ENCODE assay signal across 9 mouse cellular contexts in the genomic region with DNA sequence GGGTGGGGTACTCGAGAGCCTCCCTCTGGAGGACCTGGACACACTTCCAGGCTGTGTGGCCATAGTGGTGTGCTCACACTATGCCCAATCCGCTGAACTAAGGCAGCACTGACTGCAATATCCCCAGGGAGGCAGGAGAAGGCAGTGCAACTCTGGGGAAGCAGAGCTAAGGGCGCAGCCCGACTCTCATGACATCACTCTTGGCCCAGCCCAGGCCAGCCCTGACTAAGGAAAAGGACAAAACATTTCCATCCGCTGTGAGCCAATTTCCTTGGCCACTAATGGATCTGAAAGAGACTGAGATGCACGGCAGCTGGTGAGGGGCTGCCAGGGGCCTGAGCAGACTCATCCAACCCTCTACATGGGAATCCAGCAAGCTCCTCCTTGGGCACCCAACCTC. TPM values are rescaled to one million over a fixed set of nuclear protein-coding genes. Genes with fewer than 3 reads are reported as not detected.
A peak's percentile ranks its signal among the peaks of the same experiment; 100 is the strongest.
DNase-seq lines count a peak whose midpoint lies in the region; TF ChIP-seq lines count a peak whose summit lies in the region.
"Had no signal": no experiment of that assay in that cellular context is flagged by ENCODE, and none has a peak within 500 bp of the region (broad histone marks: within the 10 kb centered on the region; RNA-seq: fewer than 3 reads in every experiment).

No protein-coding gene starts in this region.

- DNase-seq in left cerebral cortex, postnatal 4 days = peak; percentile 30
- DNase-seq in left cerebral cortex, postnatal 14 days (ENCODE audit: low spot score in 2 of 2) = no peak
- DNase-seq in heart, postnatal 36 days = peak; percentile 80 to 86
- DNase-seq in lung, postnatal 25 days (ENCODE audit: low spot score) = peak; percentile 89
- no peak for DNase-seq in midbrain, embryonic 10.5 days (ENCODE audit: low spot score)
- DNase-seq in thymus, postnatal 4 days = no peak
- no peak for DNase-seq in limb, embryonic 10.5 days (ENCODE audit: low spot score)
- DNase-seq: liver, embryonic 13.5 days had no signal

- intact Hi-C loops in left cerebral cortex, postnatal 4 days (cut with DNase I) = no loop called here
- intact Hi-C loops in left cerebral cortex, postnatal 14 days (cut with DNase I) = no loop called here
- intact Hi-C loops in heart, postnatal 36 days (cut with DNase I) = loop anchor here (1.0 to 2.0 kb wide), 2 partner anchors 90 to 135 kb away; no protein-coding TSS in a partner anchor

- 91% methylated on average over 6 of the region's 6 CpGs for WGBS in midbrain, embryonic 10.5 days
- 89% methylated on average over 6 of the region's 6 CpGs for WGBS in limb, embryonic 10.5 days

- no peaks in the 10 kb centered on the region for H3K27me3 ChIP-seq in midbrain, embryonic 10.5 days (ENCODE audit: low read depth, poor library complexity, severe bottlenecking)
- H3K27me3 ChIP-seq in limb, embryonic 10.5 days (ENCODE audit: low read depth, poor library complexity, severe bottlenecking) = no peaks in the 10 kb centered on the region
- H3K27me3 ChIP-seq: liver, embryonic 13.5 days had no signal

- no peaks in the 10 kb centered on the region for H3K9me3 ChIP-seq in midbrain, embryonic 10.5 days (replicated peaks)
- no peaks in the 10 kb centered on the region for H3K9me3 ChIP-seq in limb, embryonic 10.5 days (replicated peaks)
- H3K9me3 ChIP-seq: liver, embryonic 13.5 days had no signal

- TF ChIP-seq CTCF in embryonic fibroblast, embryonic 13.5 days (IDR thresholded peaks at IDR 0.05; ENCODE audit: borderline replicate concordance, insufficient read depth, low read length) = peak; percentile 41; the same call in 1 of the 2 replicates

- H3K36me3 ChIP-seq in midbrain, embryonic 10.5 days = peaks cover 59% of the 10 kb centered on the region
- peaks cover 66% of the 10 kb centered on the region for H3K36me3 ChIP-seq in limb, embryonic 10.5 days

- TF ChIP-seq POLR2A in embryonic fibroblast, embryonic 13.5 days (IDR thresholded peaks at IDR 0.05; ENCODE audit: low read depth, low read length) = no peak

- no peaks in the 10 kb centered on the region for H3K4me1 ChIP-seq in embryonic fibroblast, embryonic 13.5 days (ENCODE audit: control insufficient read depth, insufficient read depth, low read length)
- peaks cover 19% of the 10 kb centered on the region for H3K4me1 ChIP-seq in midbrain, embryonic 10.5 days
- H3K4me1 ChIP-seq in limb, embryonic 10.5 days = peaks cover 8% of the 10 kb centered on the region; the same call in 1 of the 2 replicates

- no peak overlapping the region for H3K27ac ChIP-seq in embryonic fibroblast, embryonic 13.5 days (ENCODE audit: insufficient read depth, low read length)
- H3K27ac ChIP-seq in midbrain, embryonic 10.5 days (replicated peaks) = no peak overlapping the region
- no peak overlapping the region for H3K27ac ChIP-seq in limb, embryonic 10.5 days
- H3K27ac ChIP-seq: liver, embryonic 13.5 days had no signal

- H3K4me3 ChIP-seq in embryonic fibroblast, embryonic 13.5 days (ENCODE audit: insufficient read depth, low read length) = no peak overlapping the region
- no peak overlapping the region for H3K4me3 ChIP-seq in midbrain, embryonic 10.5 days
- H3K4me3 ChIP-seq in limb, embryonic 10.5 days = no peak overlapping the region
- H3K4me3 ChIP-seq: liver, embryonic 13.5 days had no signal

RNA-seq across cellular contexts. Expression of a gene that starts 25.7 kb away (rescaled TPM):
- 10 to 100 TPM; 49.6 to 53.4 TPM for total RNA-seq in left cerebral cortex, postnatal 4 days (2021)
- 10 to 100 TPM; 56.2 to 56.8 TPM for total RNA-seq in left cerebral cortex, postnatal 14 days (2021)
- polyA plus RNA-seq in embryonic fibroblast, embryonic 13.5 days (2011; ENCODE audit: insufficient read length, low read depth, missing spikeins) = 82.2 and 98.9 TPM in 2 replicates
- 10 to 100 TPM; 37.0 to 43.0 TPM for total RNA-seq in heart, postnatal 36 days (2021)
- 56.3 and 58.7 TPM in 2 replicates for polyA plus RNA-seq in midbrain, embryonic 10.5 days (2016; fragmentation: Nextera tagmentation; extraction: Ambion mirVana)
- 63.5 and 74.8 TPM in 2 replicates for polyA plus RNA-seq in limb, embryonic 10.5 days (2016; fragmentation: Nextera tagmentation; extraction: Ambion mirVana)

RNA-seq across cellular contexts. Expression of a gene that starts 31.3 kb away (rescaled TPM):
- total RNA-seq in left cerebral cortex, postnatal 4 days (2021) = 1 to 10 TPM; 1.5 to 1.9 TPM
- 1 to 10 TPM; 1.4 to 2.6 TPM for total RNA-seq in left cerebral cortex, postnatal 14 days (2021)
- 11.7 and 13.8 TPM in 2 replicates for polyA plus RNA-seq in embryonic fibroblast, embryonic 13.5 days (2011; ENCODE audit: insufficient read length, low read depth, missing spikeins)
- 10 to 100 TPM in 1 of 2 experiments, 1 to 10 TPM in 1; 9.0 to 10.5 TPM for total RNA-seq in heart, postnatal 36 days (2021)
- polyA plus RNA-seq in midbrain, embryonic 10.5 days (2016; fragmentation: Nextera tagmentation; extraction: Ambion mirVana) = 1.3 TPM in 2 replicates
- 1.2 and 1.5 TPM in 2 replicates for polyA plus RNA-seq in limb, embryonic 10.5 days (2016; fragmentation: Nextera tagmentation; extraction: Ambion mirVana)

RNA-seq across cellular contexts. Expression of a gene that starts 49.5 kb away (rescaled TPM):
- 10 to 100 TPM; 24.5 to 25.6 TPM for total RNA-seq in left cerebral cortex, postnatal 4 days (2021)
- total RNA-seq in left cerebral cortex, postnatal 14 days (2021) = 10 to 100 TPM; 21.5 to 23.0 TPM
- 7.4 and 11.3 TPM in 2 replicates for polyA plus RNA-seq in embryonic fibroblast, embryonic 13.5 days (2011; ENCODE audit: insufficient read length, low read depth, missing spikeins)
- total RNA-seq in heart, postnatal 36 days (2021) = 1 to 10 TPM; 8.1 to 8.7 TPM
- polyA plus RNA-seq in midbrain, embryonic 10.5 days (2016; fragmentation: Nextera tagmentation; extraction: Ambion mirVana) = 20.4 and 26.8 TPM in 2 replicates
- 17.0 and 18.2 TPM in 2 replicates for polyA plus RNA-seq in limb, embryonic 10.5 days (2016; fragmentation: Nextera tagmentation; extraction: Ambion mirVana)

Comparison
In these comparisons a context has a peak if more than half of its experiments do, and no peak if none do; other contexts are left out.
1. DNase-seq: peak in left cerebral cortex, postnatal 4 days (single experiment), heart, postnatal 36 days (2 of 2) and lung, postnatal 25 days (single experiment); none in left cerebral cortex, postnatal 14 days (0 of 2), midbrain, embryonic 10.5 days (single experiment), thymus, postnatal 4 days (single experiment) and limb, embryonic 10.5 days (single experiment).